Mouse (Mus musculus): ENCODE results near the gene Mttp.

Gene Mttp

GRCm38 (mm10) chr3:138078701-138079100 is 66.1 kb downstream of the Mttp start:
- DNase-seq: no peak

GRCm38 (mm10) chr3:138077476-138078340 is 67.1 kb downstream of the Mttp start:
- DNase-seq: no peak

GRCm38 (mm10) chr3:138075209-138075608 is 69.6 kb downstream of the Mttp start:
- no peak for DNase-seq

GRCm38 (mm10) chr3:138074214-138074613 is 70.6 kb downstream of the Mttp start:
- DNase-seq: no peak

GRCm38 (mm10) chr3:138071476-138072073 is 73.2 kb downstream of the Mttp start:
- DNase-seq: no peak

- DNase-seq: no peak
Measured at GRCm38 (mm10) chr3:138071004-138071403, 73.8 kb downstream of the Mttp start.

DNA sequence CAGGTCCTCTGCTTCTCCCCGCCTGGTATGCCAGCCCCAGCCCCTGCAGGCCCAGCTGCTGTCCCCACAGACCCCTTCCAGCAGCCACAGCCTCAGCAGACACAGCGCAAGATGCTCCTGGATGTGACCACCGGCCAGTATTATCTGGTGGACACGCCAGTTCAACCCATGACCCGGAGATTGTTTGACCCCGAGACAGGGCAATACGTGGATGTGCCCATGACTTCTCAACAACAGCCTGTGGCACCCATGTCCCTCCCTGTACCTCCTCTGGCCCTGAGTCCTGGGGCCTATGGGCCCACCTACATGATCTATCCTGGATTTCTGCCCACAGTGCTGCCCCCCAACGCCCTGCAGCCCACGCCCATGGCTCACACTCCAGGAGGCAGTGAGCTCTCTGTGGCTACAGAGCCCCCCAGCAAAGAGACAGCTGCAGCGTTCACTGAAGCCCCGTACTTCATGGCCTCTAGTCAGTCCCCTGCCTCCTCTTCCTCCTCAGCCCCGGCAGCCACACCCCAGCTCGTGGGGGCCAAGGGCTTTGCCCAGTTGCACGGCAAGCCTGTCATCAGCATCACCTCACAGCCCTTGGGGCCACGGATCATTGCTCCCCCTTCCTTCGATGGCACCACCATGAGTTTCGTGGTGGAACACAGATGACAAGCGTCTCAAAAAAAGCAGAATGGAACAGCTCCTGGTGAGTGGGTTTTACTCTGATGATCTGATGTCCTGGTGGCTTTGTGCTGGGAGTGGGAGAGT is 74.8 kb downstream of the Mttp start:
- DNase-seq: no peak

DNA sequence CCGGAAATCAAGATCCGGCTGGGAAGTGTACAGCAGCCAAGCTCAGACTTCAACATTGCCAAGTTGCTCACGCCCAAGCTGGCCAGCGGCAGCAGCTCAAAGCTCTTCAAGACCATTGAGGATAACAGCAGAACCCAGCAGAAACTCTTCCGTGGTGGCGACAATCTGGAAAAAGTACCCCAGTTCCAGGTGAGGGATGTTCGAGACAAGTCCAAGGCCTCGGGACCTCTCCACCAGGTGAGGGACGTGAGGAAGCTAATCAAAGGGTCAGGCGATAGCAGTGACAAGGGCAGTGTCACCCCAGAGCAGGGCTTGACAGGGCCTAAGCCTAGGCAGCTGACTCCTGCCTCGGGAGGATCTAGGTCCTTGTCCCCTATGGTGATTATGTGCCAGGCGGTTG is 76.7 kb downstream of the Mttp start:
- no peak for DNase-seq

DNA sequence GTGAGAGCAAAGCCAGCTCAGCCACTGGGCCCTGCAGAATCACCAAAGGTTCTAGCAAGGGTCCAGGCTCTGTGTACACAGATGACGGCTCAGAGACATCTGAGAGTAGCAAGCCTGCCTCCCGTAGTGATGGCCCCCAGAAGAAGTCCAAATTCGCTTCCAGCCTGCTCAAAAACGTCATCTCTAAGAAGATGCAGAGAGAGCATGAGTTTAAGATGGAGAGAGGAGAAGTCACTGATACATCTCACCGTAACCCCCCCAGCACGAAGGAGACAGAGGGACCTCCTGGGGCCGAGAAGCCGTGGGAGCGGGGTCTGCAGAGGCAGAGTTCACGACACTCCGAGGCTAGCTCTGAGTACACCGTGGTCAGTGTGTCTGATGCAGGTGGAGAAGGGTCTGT is 77.5 kb downstream of the Mttp start, which contains the start of gene Gm5105:
Gene Gm5105 (minus strand): TSS at position 101 of the 400 bp plus-strand sequence.
- DNase-seq: no peak

GRCm38 (mm10) chr3:138066348-138066856 is 78.4 kb downstream of the Mttp start:
- DNase-seq: no peak

DNA sequence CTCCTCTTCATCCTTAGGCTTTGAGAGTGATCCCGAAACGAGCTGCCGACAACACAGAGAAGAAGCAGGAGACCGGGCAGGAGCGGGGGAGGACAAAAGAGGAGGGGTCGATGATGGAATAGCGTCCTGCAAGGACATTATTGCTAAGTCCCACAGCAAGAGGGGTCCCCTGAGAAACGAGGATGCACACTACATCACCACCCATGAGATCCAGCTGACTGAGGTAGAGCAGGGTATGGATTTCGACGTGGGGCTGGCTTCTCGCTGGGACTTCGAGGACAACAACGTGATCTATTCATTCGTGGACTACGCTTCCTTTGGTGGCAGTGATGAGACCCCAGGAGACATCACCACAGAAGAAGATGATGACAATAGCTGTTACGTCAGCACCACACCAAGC is 78.8 kb downstream of the Mttp start:
- no peak for DNase-seq

- DNase-seq: no peak
Measured at GRCm38 (mm10) chr3:138064732-138065645, 79.8 kb downstream of the Mttp start, which contains the start of gene 1110002E22Rik. TSS of gene 1110002E22Rik (plus strand) at chr3:138065052.

- peak; percentile 54 for DNase-seq
Measured at GRCm38 (mm10) chr3:138063731-138064329, 80.9 kb downstream of the Mttp start.

DNA sequence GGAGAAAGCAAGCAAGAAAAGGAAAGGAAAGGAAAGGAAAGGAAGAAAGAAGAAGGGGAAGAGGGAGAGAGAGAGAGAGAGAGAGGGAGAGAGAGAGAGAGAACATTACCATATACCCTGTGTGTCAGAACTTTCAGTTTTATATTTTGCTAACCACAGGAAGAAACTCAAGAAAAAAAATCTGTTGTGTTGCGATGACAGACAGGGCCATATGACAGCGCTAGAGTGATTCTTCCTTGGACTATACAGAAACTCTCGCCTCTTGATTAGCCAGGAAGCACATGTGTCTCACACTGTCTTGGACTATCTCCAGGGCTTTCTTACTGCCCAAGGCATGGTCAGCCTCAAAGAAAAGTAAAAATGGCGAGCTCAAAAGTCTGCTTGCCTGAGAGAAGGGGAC is 82.1 kb downstream of the Mttp start:
- DNase-seq: no peak

DNA sequence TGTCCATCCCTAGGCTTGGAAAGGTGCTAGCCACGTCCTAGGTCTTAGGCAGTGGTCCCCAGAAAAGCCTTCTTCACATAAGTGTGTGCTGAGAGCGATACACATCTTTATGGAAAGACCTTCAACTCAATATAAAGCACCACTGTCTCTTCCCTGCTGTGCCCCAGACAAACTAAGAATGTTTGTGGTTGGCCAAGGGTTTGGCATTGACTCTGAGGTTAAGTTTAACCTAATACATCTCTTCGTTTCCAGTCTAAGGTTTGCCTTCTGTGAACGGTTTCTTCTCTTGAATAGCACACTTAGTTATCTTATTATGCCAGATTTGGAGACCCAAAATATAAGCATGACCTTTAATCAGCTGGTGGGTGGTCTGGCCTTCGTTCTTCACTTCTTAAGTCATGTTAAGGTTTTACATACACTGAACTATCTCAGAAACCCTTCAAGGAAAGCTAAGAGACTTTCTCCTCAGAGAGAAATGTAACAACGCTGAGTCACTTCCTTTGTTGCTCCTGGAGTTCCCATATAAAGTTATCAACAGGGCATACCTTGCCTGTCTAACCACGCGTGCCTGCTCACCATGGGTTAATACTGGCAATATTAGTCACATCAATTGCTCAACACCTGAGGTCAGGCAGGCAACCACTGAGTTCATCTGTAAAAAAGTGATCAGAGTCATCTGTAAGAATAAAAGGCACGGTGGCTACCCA is 83.4 kb downstream of the Mttp start:
- DNase-seq: no peak

DNA sequence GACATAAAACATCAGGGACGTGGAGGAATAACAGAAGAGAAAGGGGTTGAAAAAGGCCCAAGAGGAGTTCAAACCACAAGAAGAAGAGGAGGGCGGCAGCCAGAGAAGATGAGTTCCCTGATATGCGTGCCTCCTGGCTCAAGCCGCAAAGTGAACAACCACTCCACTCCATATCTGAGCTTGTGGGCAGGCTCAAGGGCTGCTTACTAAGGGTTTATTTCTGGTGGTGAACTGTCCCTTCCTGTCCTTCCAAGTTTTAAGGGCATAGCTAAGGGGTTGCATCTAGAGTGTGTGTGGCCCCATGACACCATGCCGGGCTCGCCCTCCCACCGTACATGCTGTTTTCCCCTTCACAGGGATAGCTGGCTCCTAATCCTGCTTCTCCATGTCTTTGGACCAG is 84.3 kb downstream of the Mttp start:
- no peak for DNase-seq

DNA sequence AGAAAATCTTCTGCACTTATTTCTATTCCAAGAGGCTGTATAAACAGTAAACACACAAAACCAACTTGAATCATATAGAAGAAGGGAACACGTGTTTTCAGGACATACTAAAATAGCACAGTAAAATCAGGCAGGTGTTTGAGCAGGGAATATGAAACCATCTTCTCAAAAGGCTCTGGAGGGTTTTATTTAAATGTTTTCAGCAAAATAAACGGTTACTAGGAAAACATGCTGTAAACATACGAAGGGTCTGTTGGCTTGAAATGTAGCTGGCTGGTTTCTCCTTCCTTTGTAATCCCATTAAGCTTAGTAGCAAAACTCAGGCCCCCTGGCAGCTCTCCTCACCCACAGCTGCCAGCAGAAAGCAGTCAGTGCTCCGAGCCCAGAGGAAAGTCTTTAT is 86.5 kb downstream of the Mttp start:
- no peak for DNase-seq

- no peak for DNase-seq
Measured at GRCm38 (mm10) chr3:138056976-138057375, 87.8 kb downstream of the Mttp start.

GRCm38 (mm10) chr3:138053969-138054368 is 90.8 kb downstream of the Mttp start:
- DNase-seq: peak; percentile 31

- no peak for DNase-seq
Measured at GRCm38 (mm10) chr3:138051431-138051830, 93.3 kb downstream of the Mttp start.

DNA sequence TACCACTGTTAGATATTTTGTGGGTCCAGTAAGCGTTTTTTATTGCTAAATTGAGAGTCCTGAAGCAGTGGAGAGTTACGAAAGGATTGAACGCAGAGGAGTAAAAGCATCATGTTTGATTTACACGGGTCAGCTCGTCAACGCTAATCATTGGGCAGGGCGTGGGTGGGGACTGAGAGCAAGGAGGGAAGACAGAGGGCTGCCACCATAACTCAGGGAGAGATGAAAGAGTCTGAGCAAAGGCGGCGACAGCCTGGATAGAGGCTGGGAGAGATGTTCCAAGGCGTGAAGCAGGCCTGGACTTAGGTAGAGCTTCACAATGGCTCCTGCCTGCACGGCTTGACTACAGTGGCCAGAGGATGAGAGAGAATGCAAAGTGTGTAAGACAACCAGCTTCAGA is 94.0 kb downstream of the Mttp start:
- no peak for DNase-seq
